Mouse (Mus musculus): ENCODE data around the gene Tor2a.

- TF ChIP-seq CEBPB (IDR thresholded peaks at IDR 0.05; ENCODE audit: low read depth) (no peak), CTCF (IDR thresholded peaks at IDR 0.05; ENCODE audit: control insufficient read depth, insufficient read depth, insufficient read length) (no peak), MAX (IDR thresholded peaks at IDR 0.05) (no peak)
Measured at GRCm38 (mm10) chr2:32787176-32787575, 30.1 kb downstream of the Tor2a start.
